Comparison of ENCODE assay signal across 12 mouse cellular contexts in the genomic region with DNA sequence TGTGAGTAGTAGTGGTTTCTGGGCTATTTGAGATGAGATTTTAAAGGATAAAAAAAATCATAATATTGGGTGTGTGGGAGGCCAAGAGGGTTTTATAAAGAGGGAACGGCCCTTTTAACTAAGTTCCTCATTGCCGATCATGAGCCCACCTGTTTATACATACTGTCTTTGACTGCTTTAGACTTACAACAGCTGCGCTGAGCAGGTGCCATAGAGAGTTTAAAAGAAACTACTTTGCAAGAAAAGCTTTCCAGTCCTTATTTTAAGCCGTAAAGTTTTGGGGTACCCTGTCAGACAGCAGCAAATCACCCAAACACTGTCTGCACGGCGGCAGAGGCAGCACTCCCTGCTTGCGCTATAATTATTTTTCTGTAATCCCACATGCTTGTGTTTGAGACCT.
"Had no signal": no experiment of that assay in that cellular context is flagged by ENCODE, and none has a peak within 500 bp of the region (broad histone marks: within the 10 kb centered on the region; RNA-seq: fewer than 3 reads in every experiment).

No protein-coding gene starts in this region.

- ATAC-seq: intestine, embryonic 15.5 days; liver, embryonic 12.5 days; midbrain, embryonic 16.5 days had no signal

- H3K27ac ChIP-seq: intestine, embryonic 15.5 days; limb, embryonic 15.5 days; liver, embryonic 12.5 days; midbrain, embryonic 10.5 days; neural tube, embryonic 13.5 days had no signal

- H3K9ac ChIP-seq: intestine, embryonic 15.5 days; limb, embryonic 15.5 days; liver, embryonic 12.5 days; lung, embryonic 14.5 days; neural tube, embryonic 13.5 days had no signal

- H3K4me3 ChIP-seq: intestine, embryonic 15.5 days; limb, embryonic 15.5 days; liver, embryonic 12.5 days; midbrain, embryonic 10.5 days; neural tube, embryonic 13.5 days had no signal

- H3K36me3 ChIP-seq: intestine, embryonic 15.5 days; limb, embryonic 15.5 days; liver, embryonic 12.5 days; midbrain, embryonic 10.5 days; neural tube, embryonic 13.5 days had no signal

- H3K27me3 ChIP-seq: intestine, embryonic 15.5 days; limb, embryonic 15.5 days; liver, embryonic 12.5 days; neural tube, embryonic 13.5 days had no signal

- H3K4me1 ChIP-seq: intestine, embryonic 15.5 days; liver, embryonic 12.5 days; neural tube, embryonic 13.5 days had no signal

- DNase-seq: kidney, adult 8-10 months; kidney, postnatal 25 days; lung, embryonic 14.5 days; lung, postnatal 10 days; lung, postnatal 4 days; retina, postnatal 1 day had no signal

- H3K4me2 ChIP-seq: intestine, embryonic 15.5 days; limb, embryonic 15.5 days; liver, embryonic 12.5 days; lung, embryonic 14.5 days; neural tube, embryonic 13.5 days had no signal

- H3K9me3 ChIP-seq: intestine, embryonic 15.5 days; limb, embryonic 15.5 days; liver, embryonic 12.5 days; midbrain, embryonic 10.5 days; neural tube, embryonic 13.5 days had no signal
